Mouse (Mus musculus) spleen, postnatal 36 days (tissue): ENCODE measurements around the gene Pam16.

ENCODE experiments used
- DNase-seq, 2 experiments: peaks; one replicate each; pipeline ENCODE4 v3.0.0; 2022; ENCODE audit warnings: low spot score in 2 of 2, mixed read lengths in 1 of 2

Gene Pam16

GRCm38 (mm10) chr16:4624481-4625110 is at the start of gene Pam16:
Gene Pam16 (minus strand): TSS chr16:4624988.
- DNase-seq: peak; percentile 86 to 90

GRCm38 (mm10) chr16:4674091-4674490 is 49.3 kb upstream of the Pam16 start:
- DNase-seq: peak; percentile 67 to 69

- DNase-seq: no peak
Observed at GRCm38 (mm10) chr16:4670317-4670716, 45.5 kb upstream of the Pam16 start.

- DNase-seq: peak; percentile 73 to 79
Observed at GRCm38 (mm10) chr16:4667190-4667808, 42.5 kb upstream of the Pam16 start.

GRCm38 (mm10) chr16:4665726-4666125 is 40.9 kb upstream of the Pam16 start:
- DNase-seq: no peak

GRCm38 (mm10) chr16:4663806-4664205 is 39.0 kb upstream of the Pam16 start:
- DNase-seq: no peak

GRCm38 (mm10) chr16:4661605-4662004 is 36.8 kb upstream of the Pam16 start:
- DNase-seq: no peak

GRCm38 (mm10) chr16:4659326-4659725 is 34.5 kb upstream of the Pam16 start:
- DNase-seq: no peak

GRCm38 (mm10) chr16:4658781-4659245 is 34.0 kb upstream of the Pam16 start:
- DNase-seq: no peak

GRCm38 (mm10) chr16:4656571-4657081 is 31.8 kb upstream of the Pam16 start:
- DNase-seq: no peak

GRCm38 (mm10) chr16:4655764-4656570 is 31.2 kb upstream of the Pam16 start:
- no peak for DNase-seq

- DNase-seq: no peak
Observed at GRCm38 (mm10) chr16:4655251-4655734, 30.5 kb upstream of the Pam16 start.

GRCm38 (mm10) chr16:4654706-4655105 is 29.9 kb upstream of the Pam16 start:
- DNase-seq: no peak

GRCm38 (mm10) chr16:4652707-4653416 is 28.1 kb upstream of the Pam16 start:
- DNase-seq: no peak

- DNase-seq: no peak
Observed at GRCm38 (mm10) chr16:4651624-4652023, 26.8 kb upstream of the Pam16 start.

- DNase-seq: no peak
Observed at GRCm38 (mm10) chr16:4651081-4651480, 26.3 kb upstream of the Pam16 start.

GRCm38 (mm10) chr16:4650161-4650560 is 25.4 kb upstream of the Pam16 start:
- no peak for DNase-seq

- no peak for DNase-seq
Observed at GRCm38 (mm10) chr16:4649692-4650091, 24.9 kb upstream of the Pam16 start.

GRCm38 (mm10) chr16:4649211-4649610 is 24.4 kb upstream of the Pam16 start:
- no peak for DNase-seq

- DNase-seq: no peak
Observed at GRCm38 (mm10) chr16:4648416-4649023, 23.7 kb upstream of the Pam16 start.

GRCm38 (mm10) chr16:4647651-4648141 is 22.9 kb upstream of the Pam16 start:
- DNase-seq: no peak
